Mouse (Mus musculus): ENCODE measurements around the gene Mrvi1.

The Mrvi1 gene

DNA sequence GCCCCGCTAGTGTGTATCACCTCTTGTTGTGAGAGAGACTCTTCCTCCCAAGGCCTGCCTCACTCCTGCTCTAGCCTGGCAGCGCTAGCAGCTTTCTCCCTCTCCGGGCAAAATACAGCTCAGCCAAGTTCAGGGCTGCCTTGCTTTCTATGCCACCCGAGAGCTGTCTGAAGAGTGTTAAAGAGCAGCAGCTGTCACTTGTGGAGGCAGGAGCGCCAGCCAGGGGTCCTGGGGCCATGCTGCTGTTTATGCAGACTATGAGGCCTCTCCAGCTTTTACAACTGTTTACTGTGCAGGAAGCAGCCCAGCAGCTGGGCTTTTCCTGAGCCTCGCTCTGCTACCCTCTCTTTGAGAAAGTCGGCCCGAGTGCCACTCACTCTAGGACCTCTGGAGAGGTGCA, 1.2 kb downstream of the Mrvi1 start:
- DNase-seq (ENCODE audit: low spot score in 2 of 2): no peak

DNA sequence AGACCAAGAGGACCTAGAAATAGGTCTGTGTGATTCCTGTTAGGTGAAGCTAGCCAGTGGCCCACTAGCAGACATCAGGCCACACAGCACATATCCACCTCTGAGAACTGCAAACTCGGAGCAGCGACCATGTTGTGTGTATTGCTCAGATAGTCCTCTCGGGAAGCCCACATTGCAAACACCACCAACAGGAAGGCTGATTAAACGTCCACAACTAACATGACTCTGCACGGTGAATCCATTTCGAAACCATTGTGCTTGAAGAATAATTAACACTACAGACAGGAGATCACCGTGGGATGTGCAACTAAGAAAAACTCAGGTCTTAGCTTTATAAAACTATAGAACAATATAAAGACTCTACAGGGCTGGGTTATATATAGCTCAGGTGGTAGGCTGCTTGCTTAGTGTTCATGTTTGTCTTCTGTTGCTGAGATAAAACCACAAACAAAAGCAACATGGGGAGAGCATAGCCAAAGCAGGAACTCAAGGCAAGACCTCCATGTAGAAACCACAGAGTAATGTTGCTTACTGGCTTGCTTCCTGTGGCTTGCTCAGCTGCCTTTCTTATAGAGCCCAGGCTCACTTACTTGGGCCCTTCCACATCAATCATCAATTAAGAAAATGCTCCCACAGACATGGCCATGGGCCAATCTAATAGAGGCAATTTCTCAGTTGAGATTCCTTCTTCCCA, 4.4 kb downstream of the Mrvi1 start:
- no peak for DNase-seq (ENCODE audit: low spot score in 2 of 2)

DNA sequence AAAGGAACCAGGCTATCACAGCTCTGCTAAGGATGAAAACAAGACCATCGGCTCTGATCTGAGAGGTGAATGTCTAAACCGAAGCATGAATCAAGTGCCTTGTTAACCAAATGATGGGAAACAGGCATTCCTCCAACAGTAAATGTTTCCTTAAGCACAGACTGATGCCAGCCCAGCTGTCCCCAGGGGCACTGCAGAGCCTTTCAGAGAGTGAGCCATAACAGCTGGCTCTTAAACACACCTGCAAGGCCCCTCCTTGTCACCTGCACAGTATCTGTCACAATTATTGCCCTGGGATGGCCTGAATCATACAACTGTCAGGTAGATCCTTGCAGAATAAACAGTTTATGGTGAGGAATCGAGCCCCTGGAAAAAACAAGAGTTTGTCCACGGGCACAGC, 8.8 kb downstream of the Mrvi1 start:
- no peak for DNase-seq (ENCODE audit: low spot score in 2 of 2)

DNA sequence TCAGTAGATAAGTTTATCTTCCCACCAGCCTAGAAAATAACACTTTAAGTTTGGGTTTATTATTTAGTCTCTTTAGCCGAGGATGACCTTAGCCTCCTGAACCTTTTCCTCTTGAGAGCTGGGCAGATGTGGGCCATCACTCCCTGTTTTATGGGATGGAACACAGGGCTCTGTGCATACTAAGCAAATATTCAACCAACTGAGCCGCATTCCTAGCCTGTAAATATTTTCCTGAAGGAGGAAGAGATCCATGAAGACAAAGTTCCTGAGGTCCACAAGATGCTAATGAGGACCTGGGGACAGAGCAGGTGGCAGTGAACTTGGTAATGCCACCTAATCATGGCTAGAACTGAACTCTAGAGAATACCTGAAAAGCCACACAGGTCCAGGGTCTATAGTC, 9.5 kb downstream of the Mrvi1 start:
- DNase-seq (ENCODE audit: low spot score in 2 of 2): no peak

DNA sequence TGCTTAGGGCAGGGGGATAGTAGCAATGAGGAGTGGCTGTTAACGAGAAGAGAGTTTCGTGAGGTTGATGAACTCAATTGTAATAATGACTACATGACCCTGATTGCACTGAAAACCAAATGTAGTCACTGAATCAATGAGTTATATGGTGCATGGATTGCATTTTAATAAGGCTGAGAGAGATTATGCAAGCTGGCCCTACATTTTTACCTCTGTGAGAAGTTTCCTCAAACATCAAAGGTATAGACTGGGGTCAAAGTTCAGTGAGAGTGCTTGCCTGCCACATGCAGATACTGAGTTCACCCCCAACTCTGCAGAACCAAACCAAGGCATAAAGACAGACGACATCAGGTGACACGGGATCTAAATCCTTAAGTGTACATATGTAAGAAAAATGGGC, 14.9 kb downstream of the Mrvi1 start:
- no peak for DNase-seq (ENCODE audit: low spot score in 2 of 2)

DNA sequence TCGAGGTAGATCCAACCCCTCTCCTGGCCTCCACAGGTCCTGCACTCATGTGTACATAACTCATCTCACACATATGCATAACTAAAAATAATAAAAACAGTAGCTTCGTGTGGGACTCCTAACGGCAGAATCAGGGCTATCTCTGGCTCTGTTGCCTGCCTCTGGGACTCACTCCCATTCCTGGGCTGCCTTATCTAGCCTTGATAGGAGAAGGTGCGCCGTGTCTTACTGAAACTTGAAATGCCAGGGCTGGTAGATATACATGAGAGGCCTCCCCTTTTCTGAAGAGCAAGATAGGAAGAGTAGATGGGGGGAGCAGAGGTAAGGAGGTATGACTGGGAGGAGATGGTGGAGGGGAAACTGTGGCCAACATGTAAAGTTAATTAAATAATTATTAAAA, 15.4 kb downstream of the Mrvi1 start:
- no peak for DNase-seq (ENCODE audit: low spot score in 2 of 2)

DNA sequence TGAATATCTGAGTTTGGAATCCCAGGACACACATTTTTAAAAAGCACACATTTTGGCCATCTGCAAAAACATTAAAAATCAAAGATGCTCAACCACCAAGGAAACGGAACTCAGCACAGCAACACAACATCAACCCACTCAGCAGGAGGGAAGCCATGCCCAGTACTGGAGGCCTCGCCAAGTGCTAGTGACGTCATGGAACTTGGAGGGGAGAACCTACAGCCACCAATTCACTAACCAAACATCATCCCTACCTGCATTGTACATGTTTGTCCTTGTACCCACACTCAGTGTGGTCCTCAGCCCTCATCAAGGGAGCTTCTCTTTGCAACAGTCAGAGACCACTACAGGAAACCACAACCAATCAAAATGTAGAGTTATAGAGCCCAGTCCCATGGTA, 16.9 kb downstream of the Mrvi1 start:
- DNase-seq (ENCODE audit: low spot score in 2 of 2): no peak

DNA sequence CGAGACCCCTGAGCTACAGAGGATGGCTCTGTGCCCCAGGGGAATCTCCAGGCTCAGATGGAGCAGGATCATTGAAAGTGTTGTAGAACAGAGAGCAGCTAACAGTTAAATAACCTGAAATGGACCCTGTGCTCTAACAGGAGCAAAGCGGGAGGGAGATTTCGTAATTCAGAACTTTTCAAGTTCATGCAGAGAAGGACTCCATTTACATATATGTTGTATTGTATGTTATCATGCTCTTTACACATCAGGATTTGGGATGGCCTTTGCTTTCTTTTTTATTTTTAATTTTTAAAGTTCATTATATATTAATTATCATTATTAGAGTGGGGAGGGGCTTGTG, 18.6 kb downstream of the Mrvi1 start:
- no peak for DNase-seq (ENCODE audit: low spot score in 2 of 2)

DNA sequence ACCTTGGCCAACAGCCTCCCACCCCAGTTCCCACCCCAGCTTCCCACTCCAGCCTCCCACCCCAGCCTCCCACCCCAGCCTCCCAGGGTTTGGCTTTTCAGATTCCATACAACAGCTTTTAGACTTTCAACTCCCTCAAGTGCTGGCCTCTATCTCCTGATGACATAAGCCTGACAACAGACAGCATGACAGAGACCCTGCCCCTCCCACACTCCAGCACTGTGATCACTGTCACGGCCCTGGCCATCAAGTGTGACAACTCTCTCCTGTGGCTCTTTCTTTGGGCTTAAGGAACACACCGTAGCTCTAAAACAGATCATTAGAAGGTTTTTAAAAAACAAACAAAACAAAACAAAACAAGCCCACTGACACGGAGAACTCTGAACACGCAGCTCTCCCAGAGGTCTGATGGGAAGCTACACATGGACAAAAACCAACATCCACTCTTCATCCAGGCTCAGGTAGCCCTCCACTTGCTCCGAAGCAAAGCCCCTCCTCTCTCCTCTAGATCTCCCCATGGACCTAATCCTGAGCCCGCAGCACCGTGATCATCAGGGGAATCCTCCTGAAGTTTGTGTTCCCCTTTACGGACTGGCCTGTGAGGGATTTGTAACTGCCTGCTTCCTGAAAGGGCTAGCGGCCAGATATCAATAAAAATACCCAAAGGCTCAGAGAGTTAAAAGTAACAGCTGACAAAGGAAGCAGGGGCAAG, 19.2 kb downstream of the Mrvi1 start:
- no peak for DNase-seq (ENCODE audit: low spot score in 2 of 2)

DNA sequence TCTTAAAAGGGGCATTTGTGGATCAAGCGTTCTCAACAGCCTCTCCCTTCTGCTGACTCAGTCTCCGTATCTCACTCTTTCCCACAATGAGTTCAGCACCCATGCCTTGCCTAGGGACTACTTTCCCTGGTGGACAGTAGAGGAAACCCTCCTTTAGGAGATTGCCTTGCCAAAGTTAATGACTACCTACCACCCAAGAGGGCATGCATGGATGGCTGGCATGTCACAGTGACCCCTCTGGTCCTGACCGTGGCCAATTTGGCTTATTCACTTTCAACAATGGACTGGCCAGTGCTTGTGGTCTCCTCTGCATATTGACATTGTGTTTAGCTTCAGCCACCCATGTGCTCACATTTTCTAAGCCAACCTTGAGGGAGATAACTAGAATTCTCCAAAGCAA, 19.8 kb downstream of the Mrvi1 start:
- no peak for DNase-seq (ENCODE audit: low spot score in 2 of 2)

DNA sequence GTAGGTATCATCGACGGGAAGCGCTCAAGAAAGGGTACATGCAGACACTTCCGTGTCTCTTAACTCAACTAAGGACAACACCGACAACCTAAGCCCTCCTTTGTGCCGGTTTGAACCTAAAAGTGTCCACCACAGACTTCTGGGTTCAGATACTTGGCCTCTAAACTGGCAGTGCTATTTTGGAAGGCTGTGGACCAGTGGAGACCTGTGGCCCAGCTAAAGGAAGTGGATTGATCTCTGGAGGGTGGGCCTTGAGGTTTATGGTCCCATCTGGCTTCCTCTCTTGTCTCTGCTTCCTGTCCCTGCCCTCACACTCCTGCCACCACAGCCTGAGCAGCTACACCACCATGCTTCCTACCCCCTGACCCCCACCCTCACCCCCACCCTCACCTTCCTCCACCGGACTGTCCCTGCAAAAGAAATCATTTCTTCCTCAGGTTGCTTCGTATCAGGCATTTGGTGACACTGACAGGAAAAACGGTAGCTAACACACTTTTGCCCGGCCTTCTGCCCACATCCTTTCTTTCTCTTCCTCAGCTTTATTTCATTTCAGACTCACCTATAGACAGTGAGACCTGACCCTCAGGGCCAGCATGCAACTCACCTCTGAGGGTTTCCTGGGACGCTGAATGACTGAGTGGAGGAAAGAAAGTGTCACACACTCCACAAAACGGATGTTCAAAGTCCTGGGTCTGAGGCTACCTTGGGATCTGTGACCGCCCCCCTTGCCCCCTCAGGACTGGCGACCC, 25.7 kb downstream of the Mrvi1 start:
- DNase-seq (ENCODE audit: low spot score in 2 of 2): no peak

DNA sequence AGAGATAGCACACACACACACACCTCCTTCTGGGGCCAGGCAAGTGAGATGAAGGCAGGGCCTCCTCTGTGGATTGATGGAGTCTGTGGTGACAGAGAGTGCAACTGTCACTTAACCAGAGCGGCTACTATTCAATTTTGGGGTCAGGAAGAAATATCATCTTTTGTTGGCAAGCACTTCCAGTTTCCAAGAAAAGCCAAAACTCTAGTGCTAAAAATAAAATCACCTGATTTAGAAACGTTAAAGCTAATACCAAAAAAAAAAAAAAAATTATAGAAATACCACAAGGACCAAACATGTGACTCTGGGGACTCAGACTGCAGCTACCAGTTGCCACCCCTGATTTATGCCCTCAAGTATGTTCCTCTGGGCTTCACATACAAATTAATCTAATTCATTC, 26.7 kb downstream of the Mrvi1 start:
- no peak for DNase-seq (ENCODE audit: low spot score in 2 of 2)

DNA sequence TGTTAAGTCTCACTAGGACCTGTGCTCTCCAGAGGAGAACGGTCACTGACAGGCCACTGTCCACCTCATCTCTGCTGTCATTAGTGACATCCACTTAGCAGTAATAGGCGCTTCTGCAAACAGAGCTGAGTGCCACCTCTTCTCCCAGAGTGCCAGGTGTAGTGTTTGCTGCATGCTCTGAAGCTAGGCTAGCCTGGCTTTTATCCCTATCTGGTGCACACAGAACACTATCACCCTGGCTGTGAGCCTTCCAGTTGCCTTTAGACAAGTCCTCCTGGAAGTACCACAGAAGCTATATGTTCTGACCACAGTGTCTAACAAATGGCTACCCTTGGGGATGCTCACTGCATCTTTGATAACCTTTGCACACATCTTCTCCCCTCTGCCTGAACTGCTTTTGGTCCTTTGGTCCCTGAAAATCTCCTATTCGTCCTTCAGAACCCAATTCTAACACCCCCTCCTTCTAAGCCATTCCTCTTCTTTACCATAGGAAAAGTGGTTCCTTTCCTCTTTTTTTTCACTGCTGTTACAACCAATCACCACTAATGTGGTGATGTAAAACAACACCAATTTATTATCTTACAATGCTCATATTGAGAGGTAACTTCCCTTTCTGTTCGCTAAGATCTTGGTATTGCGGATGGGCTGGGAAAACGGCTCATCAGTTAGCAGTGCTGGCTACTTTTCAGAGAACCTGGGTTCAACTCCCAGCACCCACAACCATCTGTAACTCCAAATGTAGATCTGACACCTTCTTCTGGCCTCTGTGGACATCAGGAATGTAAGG, 28.0 kb downstream of the Mrvi1 start:
- no peak for DNase-seq (ENCODE audit: low spot score in 2 of 2)

DNA sequence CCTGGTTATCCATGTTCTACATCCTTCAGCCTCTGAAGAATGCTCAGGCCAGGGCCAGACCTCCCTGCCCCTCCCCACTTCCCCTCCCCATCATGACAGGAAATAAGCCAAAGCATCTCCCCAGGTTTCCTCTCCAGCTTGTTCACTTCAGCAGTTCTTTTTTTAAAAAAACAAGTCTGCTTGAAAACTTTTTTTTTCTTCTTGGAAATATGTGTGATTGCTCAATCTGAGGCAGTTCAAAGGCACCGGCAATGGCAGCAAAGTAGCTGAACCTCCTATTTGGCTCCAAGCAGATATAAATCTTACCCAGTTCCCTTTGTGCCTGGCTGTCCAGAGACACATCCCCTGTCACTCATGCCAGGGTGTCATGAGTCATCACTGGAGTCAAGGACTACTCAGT, 29.1 kb downstream of the Mrvi1 start:
- peak in 1 of 2 experiments; percentile 22 for DNase-seq (ENCODE audit: low spot score in 2 of 2)

DNA sequence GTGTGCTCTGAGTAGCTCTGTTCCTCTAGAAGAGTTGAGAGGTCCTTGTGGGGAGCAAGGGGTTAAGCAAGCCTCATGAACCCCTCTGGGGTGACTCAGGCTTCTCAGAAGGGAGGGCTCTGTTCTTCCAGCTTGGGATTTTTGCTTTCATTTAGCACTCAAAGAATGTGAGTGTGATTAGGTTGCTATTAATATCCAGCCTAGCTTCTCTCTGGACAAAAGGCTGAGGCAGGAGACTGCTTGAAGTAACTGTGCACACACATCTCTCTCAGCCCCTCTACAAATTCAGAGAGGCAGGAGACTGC, 31.7 kb downstream of the Mrvi1 start:
- DNase-seq (ENCODE audit: low spot score in 2 of 2): no peak

DNA sequence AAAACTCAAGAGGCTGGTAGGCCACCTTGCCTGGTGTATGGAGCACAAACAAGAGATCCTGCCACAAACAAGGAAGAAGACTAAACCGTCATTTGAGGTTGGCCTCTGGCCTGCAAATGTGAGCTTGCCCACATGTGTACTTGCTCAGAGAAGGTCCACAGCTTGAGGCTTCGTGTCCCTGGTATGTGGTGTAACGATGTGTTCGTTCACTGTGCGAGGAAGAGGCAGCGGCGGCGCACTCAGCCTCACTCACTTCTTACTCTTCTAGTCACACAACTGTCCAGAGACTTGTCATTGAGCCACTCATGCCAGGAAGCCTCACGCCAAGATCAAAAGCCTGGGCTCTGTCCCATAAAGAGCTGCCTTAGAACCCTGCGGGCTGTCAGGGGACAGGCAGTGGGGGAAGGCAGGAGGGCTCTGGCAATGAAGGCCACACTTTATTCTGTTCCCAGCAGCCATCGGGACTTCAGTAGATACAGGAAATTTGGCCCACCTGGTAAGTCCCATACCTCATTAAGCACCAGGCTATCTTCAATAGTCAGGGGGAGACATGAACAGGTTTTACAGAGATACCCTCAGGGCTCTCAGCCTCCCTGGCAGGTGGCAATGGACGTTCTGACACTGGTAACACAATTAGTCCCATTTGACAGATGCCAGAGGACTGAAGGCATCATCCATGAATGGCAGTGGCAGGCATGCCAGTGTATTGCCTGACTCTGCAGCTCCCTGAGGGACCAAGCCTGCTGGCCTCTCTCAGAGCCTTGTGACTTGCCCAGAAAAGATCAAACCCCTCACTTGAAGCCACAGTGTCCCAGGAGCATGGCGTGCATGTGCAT, 32.3 kb downstream of the Mrvi1 start:
- no peak for DNase-seq (ENCODE audit: low spot score in 2 of 2)

DNA sequence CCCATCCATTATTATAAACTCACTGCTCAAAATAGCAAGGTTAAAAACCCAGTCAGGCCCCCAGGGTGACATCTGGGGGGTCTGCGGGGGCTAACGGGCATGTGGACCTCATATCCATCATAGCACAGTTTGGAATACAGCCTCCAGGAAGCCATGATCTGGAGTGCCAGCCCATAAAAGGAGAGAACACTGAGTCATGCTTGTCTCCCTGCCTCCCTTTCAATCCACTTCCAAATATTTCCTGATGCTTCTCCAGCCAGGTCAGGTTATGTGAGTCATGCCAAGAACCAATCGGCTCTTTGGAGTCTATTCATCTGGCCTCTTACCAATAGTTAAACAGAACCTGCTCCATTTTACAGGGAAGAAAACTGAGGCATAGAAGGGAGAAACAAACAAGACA, 33.7 kb downstream of the Mrvi1 start:
- no peak for DNase-seq (ENCODE audit: low spot score in 2 of 2)

DNA sequence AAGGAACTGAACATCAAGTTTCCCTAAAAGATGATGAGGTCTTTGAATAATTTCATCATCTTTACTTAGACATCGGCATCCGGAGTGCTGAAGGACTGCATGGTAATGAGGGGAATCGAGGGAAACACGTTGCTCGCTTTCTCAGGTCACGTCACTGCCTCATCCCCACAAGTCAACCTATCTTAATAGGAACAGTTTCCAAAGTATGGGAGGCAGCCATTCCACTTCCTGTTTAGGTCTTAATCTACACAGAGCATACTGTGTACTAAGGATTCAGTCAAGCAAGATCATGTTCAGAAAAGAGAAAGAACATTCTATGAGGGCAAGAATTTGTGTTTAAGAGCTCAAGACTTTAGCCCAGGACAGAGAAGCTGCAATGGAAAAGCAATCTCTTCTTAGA, 34.6 kb downstream of the Mrvi1 start:
- DNase-seq (ENCODE audit: low spot score in 2 of 2): no peak

DNA sequence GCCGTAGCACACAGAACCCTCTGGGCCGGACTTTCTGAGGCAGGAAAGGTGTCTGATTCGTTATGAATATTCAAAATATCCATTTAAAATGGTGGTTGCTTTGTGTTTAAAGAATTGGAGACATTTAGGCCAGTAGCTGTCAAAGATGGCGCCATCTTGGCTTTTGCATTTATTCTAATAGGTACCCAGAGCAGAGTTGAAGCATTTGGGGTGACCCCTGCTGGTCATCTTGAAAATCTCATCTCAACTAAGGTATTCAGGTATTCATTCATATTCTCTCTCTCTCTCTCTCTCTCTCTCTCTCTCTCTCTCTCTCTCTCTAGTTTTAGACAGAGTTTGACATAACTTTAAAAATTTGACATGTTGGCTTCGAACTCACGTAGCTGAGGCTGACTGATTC, 35.5 kb downstream of the Mrvi1 start:
- DNase-seq (ENCODE audit: low spot score in 2 of 2): no peak

DNA sequence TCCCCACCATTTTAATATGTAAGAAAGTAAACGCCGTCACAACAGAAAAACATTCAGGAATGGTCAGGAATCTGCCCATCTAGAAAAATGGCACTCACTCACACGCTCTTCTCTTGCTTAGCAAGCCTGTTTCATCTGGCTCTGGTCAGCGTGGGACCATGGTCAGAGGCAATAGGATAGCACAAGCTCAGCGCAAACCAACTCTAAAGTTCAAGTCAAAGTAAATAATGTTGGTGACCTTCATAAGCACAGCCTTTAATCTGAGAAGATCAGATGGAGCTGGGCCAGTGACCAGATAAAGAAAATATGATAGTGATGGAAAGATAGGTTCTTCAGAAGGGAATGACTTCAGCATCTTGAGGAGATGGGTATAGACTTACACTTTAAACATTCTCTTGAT, 37.9 kb downstream of the Mrvi1 start:
- no peak for DNase-seq (ENCODE audit: low spot score in 2 of 2)

DNA sequence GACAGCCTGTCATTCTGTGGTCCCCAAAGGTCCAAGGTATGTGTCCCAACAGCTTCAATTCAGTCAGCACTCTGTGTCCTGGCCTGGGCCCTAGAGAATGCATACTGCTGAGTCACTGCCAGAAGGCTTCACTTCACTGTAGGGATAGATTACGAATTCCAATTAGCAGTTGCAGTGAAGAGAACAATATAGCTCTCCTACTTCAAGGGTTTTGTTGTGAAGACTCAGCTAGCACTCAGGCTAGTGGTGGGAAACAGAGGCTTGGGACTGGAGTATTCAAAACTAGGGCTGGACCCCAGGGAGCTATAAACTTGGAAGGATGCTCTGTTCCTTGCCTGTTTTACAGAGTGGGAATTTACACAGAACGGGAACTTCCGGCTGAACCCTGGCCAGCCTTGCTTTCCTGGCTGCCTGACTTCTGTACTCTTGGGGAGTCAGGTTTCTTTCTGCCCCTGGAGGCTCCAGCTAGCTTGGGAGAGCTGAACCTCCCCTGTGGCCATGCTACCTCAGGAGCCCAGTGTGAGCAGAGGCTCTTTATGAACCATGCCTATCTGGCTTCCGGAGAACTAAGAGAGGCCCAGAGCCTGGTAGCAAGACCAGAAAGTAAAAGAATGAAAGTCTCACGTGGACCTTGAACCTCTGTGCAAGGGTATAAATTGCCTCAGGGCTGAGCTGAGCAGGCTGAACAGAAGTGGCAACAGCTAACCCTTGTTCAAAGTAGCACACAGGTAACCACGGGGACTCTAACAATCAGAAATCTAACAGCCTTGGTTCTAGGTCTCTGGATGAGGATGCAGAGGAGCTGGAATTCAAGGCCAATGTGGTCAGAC, 40.3 kb downstream of the Mrvi1 start:
- no peak for DNase-seq (ENCODE audit: low spot score in 2 of 2)

Data from urinary bladder, adult 18-20 months (tissue).